Comparison of ENCODE assay signal across 7 mouse cellular contexts in the genomic region with DNA sequence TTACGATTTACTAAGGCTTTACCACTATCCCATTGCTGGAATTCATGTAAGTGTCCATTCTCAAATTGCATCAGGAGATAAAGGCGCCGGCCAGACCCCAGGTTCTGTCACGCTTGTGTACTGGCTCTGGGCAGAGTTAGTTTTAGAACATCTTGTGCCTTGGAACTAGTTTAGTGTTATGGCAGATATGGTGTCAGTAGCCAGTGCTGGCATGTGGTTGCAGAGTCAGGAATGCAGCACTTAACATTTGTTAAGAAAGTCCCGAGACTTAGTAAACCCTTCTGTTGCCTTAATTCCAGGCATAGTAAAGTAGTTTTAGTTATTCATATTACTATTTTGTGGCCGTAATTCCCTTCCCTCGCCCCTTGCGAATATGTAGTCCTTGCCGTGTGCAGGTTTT. TPM values are rescaled to one million over a fixed set of nuclear protein-coding genes. Genes with fewer than 3 reads are reported as not detected.
DNase-seq lines count a peak whose midpoint lies in the region; ATAC-seq and TF ChIP-seq lines count a peak whose summit lies in the region.

No protein-coding gene starts in this region.

- peaks cover 12% of the 10 kb centered on the region for H3K4me1 ChIP-seq in neural tube, embryonic 12.5 days
- no peaks in the 10 kb centered on the region; the same call in none of the 2 replicates for H3K4me1 ChIP-seq in heart, adult 2 months (ENCODE audit: control insufficient read depth, insufficient read depth, low read length)
- peaks cover 22% of the 10 kb centered on the region for H3K4me1 ChIP-seq in limb, embryonic 13.5 days
- H3K4me1 ChIP-seq in stomach, postnatal 0 days (replicated peaks; ENCODE audit: control insufficient read depth, insufficient read depth) = no peaks in the 10 kb centered on the region; the same call in 1 of the 2 replicates

- intact Hi-C loops in heart, adult 2 months (cut with DNase I) = loop anchor here (5.0 to 10.0 kb wide), 2 partner anchors 243 to 341 kb away; a partner anchor contains a TSS

- 54% methylated on average over 9 of the region's 9 CpGs for WGBS in neural tube, embryonic 12.5 days
- WGBS in heart, adult 2 months = 60% methylated on average over 9 of the region's 9 CpGs
- 63% methylated on average over 9 of the region's 9 CpGs for WGBS in limb, embryonic 13.5 days
- WGBS in stomach, postnatal 0 days = 45% methylated on average over 9 of the region's 9 CpGs

- no peaks in the 10 kb centered on the region for H3K27me3 ChIP-seq in neural tube, embryonic 12.5 days (replicated peaks)
- H3K27me3 ChIP-seq in heart, adult 2 months (ENCODE audit: control insufficient read depth, insufficient read depth, low read length) = no peaks in the 10 kb centered on the region
- no peaks in the 10 kb centered on the region for H3K27me3 ChIP-seq in limb, embryonic 13.5 days
- no peaks in the 10 kb centered on the region for H3K27me3 ChIP-seq in stomach, postnatal 0 days (ENCODE audit: control insufficient read depth, insufficient read depth, low read length)

- no peak for DNase-seq in neural tube, embryonic 10.5 days (ENCODE audit: extremely low spot score, low spot score)
- DNase-seq in heart, adult 2 months = peak; percentile 25 to 47
- no peak for DNase-seq in stomach, postnatal 0 days (ENCODE audit: low spot score)
- no peak for DNase-seq in MN1 (ENCODE audit: low spot score)
- DNase-seq in natural killer cell, adult 2 months (ENCODE audit: low spot score in 2 of 2) = no peak

- TF ChIP-seq POLR2A in heart, adult 2 months (IDR thresholded peaks at IDR 0.05; ENCODE audit: insufficient read depth, low read depth, low read length) = 0 out of 2 replicates have a peak, but pooled peaks have one; percentile 27

- ATAC-seq in neural tube, embryonic 12.5 days (ENCODE audit: low FRiP score, low read depth) = no peak
- no peak for ATAC-seq in limb, embryonic 13.5 days (ENCODE audit: low FRiP score, low read depth)
- ATAC-seq in stomach, postnatal 0 days (ENCODE audit: low FRiP score, low TSS enrichment) = no peak

- no peak for TF ChIP-seq EP300 in heart, adult 2 months (IDR thresholded peaks at IDR 0.05; ENCODE audit: insufficient read depth, low read depth, low read length)
- TF ChIP-seq EP300 in stomach, postnatal 0 days (optimal IDR thresholded peaks at IDR 0.05) = no peak

- 0 out of 2 replicates have a peak, but pooled peaks cover 1% of the 10 kb centered on the region for H3K79me2 ChIP-seq in heart, adult 2 months (replicated peaks; ENCODE audit: control insufficient read depth, insufficient read depth, low read length)

- H3K9me3 ChIP-seq in neural tube, embryonic 12.5 days = no peaks in the 10 kb centered on the region
- no peaks in the 10 kb centered on the region for H3K9me3 ChIP-seq in limb, embryonic 13.5 days
- no peaks in the 10 kb centered on the region for H3K9me3 ChIP-seq in stomach, postnatal 0 days (ENCODE audit: control insufficient read depth, low read length)

- H3K4me2 ChIP-seq in neural tube, embryonic 12.5 days (replicated peaks) = peak overlapping the region; percentile 99; the same call in 1 of the 2 replicates
- H3K4me2 ChIP-seq in limb, embryonic 13.5 days (replicated peaks) = peak overlapping the region; percentile 90
- peak overlapping the region; percentile 98 for H3K4me2 ChIP-seq in stomach, postnatal 0 days (replicated peaks; ENCODE audit: low read depth)

- no peak overlapping the region for H3K9ac ChIP-seq in neural tube, embryonic 12.5 days
- H3K9ac ChIP-seq in heart, adult 2 months (ENCODE audit: low read depth, low read length) = peak overlapping the region; percentile 48
- H3K9ac ChIP-seq in limb, embryonic 13.5 days = 0 out of 2 replicates have a peak overlapping the region, but pooled peaks have one; percentile 15
- H3K9ac ChIP-seq in stomach, postnatal 0 days (ENCODE audit: low read length) = no peak overlapping the region

- no peak overlapping the region for H3K4me3 ChIP-seq in neural tube, embryonic 12.5 days
- H3K4me3 ChIP-seq in heart, adult 2 months = peak overlapping the region; percentile 92
- peak overlapping the region; percentile 89 for H3K4me3 ChIP-seq in limb, embryonic 13.5 days
- peak overlapping the region; percentile 79 for H3K4me3 ChIP-seq in stomach, postnatal 0 days (ENCODE audit: low read depth, low read length)

- TF ChIP-seq CTCF in heart, adult 2 months (IDR thresholded peaks at IDR 0.05) = no peak
- TF ChIP-seq CTCF in stomach, postnatal 0 days (IDR thresholded peaks at IDR 0.05; ENCODE audit: low read depth) = no peak

- H3K36me3 ChIP-seq in neural tube, embryonic 12.5 days = no peaks in the 10 kb centered on the region
- H3K36me3 ChIP-seq in heart, adult 2 months (ENCODE audit: control insufficient read depth, insufficient read depth, low read length) = no peaks in the 10 kb centered on the region
- peaks cover 3% of the 10 kb centered on the region; the same call in 1 of the 2 replicates for H3K36me3 ChIP-seq in limb, embryonic 13.5 days
- H3K36me3 ChIP-seq in stomach, postnatal 0 days (ENCODE audit: control insufficient read depth, insufficient read depth, low read length) = no peaks in the 10 kb centered on the region

- no peak overlapping the region for H3K27ac ChIP-seq in neural tube, embryonic 12.5 days
- peak overlapping the region; percentile 92 for H3K27ac ChIP-seq in heart, adult 2 months
- H3K27ac ChIP-seq in limb, embryonic 13.5 days = no peak overlapping the region
- H3K27ac ChIP-seq in stomach, postnatal 0 days (replicated peaks) = 0 out of 2 replicates have a peak overlapping the region, but pooled peaks have one; percentile 8

RNA-seq across cellular contexts. Expression of a gene that starts 1.7 kb away (rescaled TPM):
- polyA plus RNA-seq in neural tube, embryonic 12.5 days (2016; fragmentation: Nextera tagmentation; extraction: Ambion mirVana) = 50.3 and 57.8 TPM in 2 replicates
- total RNA-seq in heart, adult 2 months (2021) = 100 to 1,000 TPM in 1 of 2 experiments, 10 to 100 TPM in 1; 83.4 to 131 TPM
- polyA plus RNA-seq in heart, adult 2 months (2012; rRNA removed) = 18.5 and 27.4 TPM in 2 replicates
- polyA plus RNA-seq in limb, embryonic 13.5 days (2015; fragmentation: Nextera tagmentation; extraction: Ambion mirVana) = 42.6 and 44.8 TPM in 2 replicates
- 28.8 and 34.3 TPM in 2 replicates for polyA plus RNA-seq in stomach, postnatal 0 days (2015; fragmentation: Nextera tagmentation; extraction: Ambion mirVana)

Comparison
In these comparisons a context has a peak if more than half of its experiments do, and no peak if none do; other contexts are left out.
1. H3K27ac ChIP-seq: peak in heart, adult 2 months (single experiment) and stomach, postnatal 0 days (single experiment); none in neural tube, embryonic 12.5 days (single experiment) and limb, embryonic 13.5 days (single experiment).
2. H3K9ac ChIP-seq: peak in heart, adult 2 months (single experiment) and limb, embryonic 13.5 days (single experiment); none in neural tube, embryonic 12.5 days (single experiment) and stomach, postnatal 0 days (single experiment).
3. DNase-seq: peak in heart, adult 2 months (2 of 2); none in neural tube, embryonic 10.5 days (single experiment), stomach, postnatal 0 days (single experiment), MN1 (single experiment) and natural killer cell, adult 2 months (0 of 2).
4. Peak in every context shown above with its lines, with median percentiles within 50 percentile points of each other: H3K4me2 ChIP-seq.